8 mouse cellular contexts compared by ENCODE assay signal in genomic region chr2:70278425-70279277, GRCm38 (mm10).
DNase-seq lines count a peak whose midpoint lies in the region; ATAC-seq and TF ChIP-seq lines count a peak whose summit lies in the region.

No protein-coding gene starts in this region.

- no peaks in the 10 kb centered on the region for H3K4me1 ChIP-seq in lung, postnatal 0 days (ENCODE audit: insufficient read depth, low read depth, low read length)
- 0 out of 2 replicates have a peak, but pooled peaks cover 5% of the 10 kb centered on the region for H3K4me1 ChIP-seq in neural tube, embryonic 15.5 days

- no peaks in the 10 kb centered on the region for H3K9me3 ChIP-seq in lung, postnatal 0 days (ENCODE audit: low read length)
- no peaks in the 10 kb centered on the region for H3K9me3 ChIP-seq in neural tube, embryonic 15.5 days (replicated peaks)

- H3K9ac ChIP-seq in lung, postnatal 0 days (replicated peaks; ENCODE audit: low read depth) = no peak overlapping the region
- no peak overlapping the region for H3K9ac ChIP-seq in neural tube, embryonic 15.5 days (replicated peaks)

- H3K27ac ChIP-seq in lung, postnatal 0 days (ENCODE audit: low read length) = no peak overlapping the region
- H3K27ac ChIP-seq in neural tube, embryonic 15.5 days (replicated peaks) = no peak overlapping the region

- peak; percentile 64; the same call in 1 of the 2 replicates for ATAC-seq in lung, postnatal 0 days
- ATAC-seq in neural tube, embryonic 15.5 days (ENCODE audit: low FRiP score) = no peak

- DNase-seq in layer of hippocampus, postnatal 10 days (ENCODE audit: low spot score in 2 of 2) = peak; percentile 22 to 48
- DNase-seq in layer of hippocampus, adult 18-20 months (ENCODE audit: low spot score in 2 of 2) = no peak
- peak; percentile 30 to 33 for DNase-seq in adrenal gland, adult 18-20 months (ENCODE audit: low spot score in 2 of 2)
- DNase-seq in cerebellum, adult 9-11 months = peak; percentile 30
- DNase-seq in lung, postnatal 0 days (ENCODE audit: low spot score) = peak; percentile 66
- DNase-seq in spleen, adult 12 weeks (ENCODE audit: low spot score) = no peak
- DNase-seq in urinary bladder, adult 2 months (ENCODE audit: low spot score) = no peak

- 14% methylated on average over 13 of the region's 13 CpGs for WGBS in lung, postnatal 0 days
- 23% methylated on average over 13 of the region's 13 CpGs for WGBS in neural tube, embryonic 15.5 days

- TF ChIP-seq CTCF in lung, postnatal 0 days (IDR thresholded peaks at IDR 0.05) = peak; percentile 78

- no peak overlapping the region for H3K4me2 ChIP-seq in lung, postnatal 0 days (replicated peaks; ENCODE audit: low read depth, low read length)
- no peak overlapping the region for H3K4me2 ChIP-seq in neural tube, embryonic 15.5 days

- no peaks in the 10 kb centered on the region for H3K36me3 ChIP-seq in lung, postnatal 0 days (ENCODE audit: insufficient read depth, low read length)
- no peaks in the 10 kb centered on the region for H3K36me3 ChIP-seq in neural tube, embryonic 15.5 days

- no peaks in the 10 kb centered on the region for H3K27me3 ChIP-seq in lung, postnatal 0 days (replicated peaks; ENCODE audit: insufficient read depth, low read length)
- H3K27me3 ChIP-seq in neural tube, embryonic 15.5 days (replicated peaks) = no peaks in the 10 kb centered on the region

- no peak for TF ChIP-seq EP300 in lung, postnatal 0 days (IDR thresholded peaks at IDR 0.05)

- H3K4me3 ChIP-seq in lung, postnatal 0 days (ENCODE audit: low read depth, low read length) = no peak overlapping the region
- no peak overlapping the region for H3K4me3 ChIP-seq in neural tube, embryonic 15.5 days (replicated peaks)

Comparison
In these comparisons a context has a peak if more than half of its experiments do, and no peak if none do; other contexts are left out.
1. DNase-seq: peak in layer of hippocampus, postnatal 10 days (2 of 2), adrenal gland, adult 18-20 months (2 of 2), cerebellum, adult 9-11 months (single experiment) and lung, postnatal 0 days (single experiment); none in layer of hippocampus, adult 18-20 months (0 of 2), spleen, adult 12 weeks (single experiment) and urinary bladder, adult 2 months (single experiment).